Mouse (Mus musculus) liver, embryonic 14.5 days (tissue): ENCODE data around the gene Slc17a1. TPM values are rescaled to one million over a fixed set of nuclear protein-coding genes. Genes with fewer than 3 reads are reported as not detected.
A peak's percentile ranks its signal among the peaks of the same experiment; 100 is the strongest.

Experiments used
- ATAC-seq: fragments of 200-750 bp; cut with Nextera tagmentation; 2 replicates; pipeline ENCODE4 v1.8.0; 2017; ENCODE audit warnings: moderate number of reproducible peaks, mild to moderate bottlenecking, moderate library complexity; ENCODE audit not compliant: insufficient read depth
- DNase-seq, 3 experiments: peaks; one replicate each; pipeline ENCODE4 v3.0.0-alpha.2; 2012 to 2013; ENCODE audit warnings: low read depth in 3 of 3, low spot score in 3 of 3
- H3K27ac ChIP-seq: fragments of 300-500 bp; sonication (generic); 2 replicates; pipeline ENCODE4 v1.5.1; 2014; ENCODE audit warnings: moderate library complexity, mild to moderate bottlenecking, control low read depth, inconsistent platforms
- H3K27me3 ChIP-seq: fragments of 300-500 bp; sonication (generic); 2 replicates; pipeline ENCODE4 v1.6.1; 2014; ENCODE audit warnings: mild to moderate bottlenecking, low read length, moderate library complexity; ENCODE audit not compliant: control insufficient read depth, insufficient read depth
- H3K36me3 ChIP-seq: fragments of 300-500 bp; sonication (generic); replicated peaks from 2 replicates; pipeline ENCODE4 v1.6.1; 2014; ENCODE audit warnings: low read depth; ENCODE audit not compliant: control insufficient read depth, insufficient read depth
- H3K4me1 ChIP-seq, 2 experiments: fragments of 200-500 bp in 1 of 2; fragments of 300-500 bp in 1 of 2; sonication (generic) in 1 of 2; replicated peaks; 2 replicates each; pipeline ENCODE4 v1.6.1; 2012 to 2014; ENCODE audit warnings: antibody characterized with exemption in 1 of 2, inconsistent platforms in 1 of 2, low read length in 1 of 2; ENCODE audit not compliant: control insufficient read depth in 2 of 2, insufficient read depth in 2 of 2
- H3K4me2 ChIP-seq: fragments of 300-500 bp; sonication (generic); 2 replicates; pipeline ENCODE4 v1.6.1; 2014; ENCODE audit warnings: low read depth, mild to moderate bottlenecking, control low read depth, moderate library complexity
- H3K4me3 ChIP-seq, 2 experiments: fragments of 200-500 bp in 1 of 2; fragments of 300-500 bp in 1 of 2; sonication (generic) in 1 of 2; 2 replicates each; pipeline ENCODE4 v1.5.1; 2012 to 2014; ENCODE audit warnings: low read depth in 2 of 2, low read length in 2 of 2, mild to moderate bottlenecking in 2 of 2, control low read depth in 1 of 2, inconsistent platforms in 1 of 2, moderate library complexity in 1 of 2; ENCODE audit not compliant: insufficient read depth in 1 of 2
- H3K9ac ChIP-seq: fragments of 300-500 bp; sonication (generic); replicated peaks from 2 replicates; pipeline ENCODE4 v1.6.1; 2014; ENCODE audit warnings: mild to moderate bottlenecking, control low read depth, moderate library complexity
- H3K9me3 ChIP-seq: fragments of 300-500 bp; sonication (generic); 2 replicates; pipeline ENCODE4 v1.6.1; 2016; ENCODE audit warnings: low read length, mixed read lengths; ENCODE audit not compliant: control insufficient read depth
- CTCF ChIP-seq: IDR thresholded peaks from 2 replicates; pipeline ENCODE4 v1.5.1; 2016; ENCODE audit warnings: antibody characterized with exemption, low read depth, control low read depth
- EP300 ChIP-seq: IDR thresholded peaks from 2 replicates; pipeline ENCODE4 v1.6.1; 2016; ENCODE audit warnings: antibody characterized with exemption, low read depth
- WGBS: fragments of 180-500 bp; shearing (Covaris S2); extraction: QIAGEN DNeasy Blood & Tissue Kit; methylation state at CpG from one replicate; pipeline ENCODE4 v1.1.7; 2014; ENCODE audit not compliant: insufficient replicate concordance; 5-methylcytosine and 5-hydroxymethylcytosine counted together
- polyA plus RNA-seq, 2 experiments: library from polyadenylated mRNA; depleted of rRNA in 1 of 2; stranded (reverse) in 1 of 2; unstranded in 1 of 2; fragments of >200 nt; fragmentation: Nextera tagmentation in 1 of 2; extraction: Ambion mirVana in 1 of 2; gene quantifications; 2 replicates each; pipeline versions ENCODE4 v1.2.1 to v1.2.3; 2012 to 2014

Gene Slc17a1
- polyA plus RNA-seq, 2 experiments: 0.08 to 0.12 TPM

- no peaks in the 10 kb centered on the region for H3K36me3 ChIP-seq
- no peaks in the 10 kb centered on the region for H3K27me3 ChIP-seq
- ATAC-seq (no peak), DNase-seq (peak in 2 of 3 experiments; percentile 22 to 30)
- H3K9me3 ChIP-seq: no peaks in the 10 kb centered on the region
- no peak overlapping the region for H3K27ac ChIP-seq
- TF ChIP-seq EP300 (no peak), CTCF (peak; percentile 64)
- H3K4me2 ChIP-seq: no peak overlapping the region
- peaks cover 0 to 7% of the 10 kb centered on the region in 2 experiments; a peak in 1 of 4 replicates for H3K4me1 ChIP-seq
- H3K4me3 ChIP-seq: no peak overlapping the region
- WGBS: 6% methylated on average over 2 of the region's 2 CpGs
- no peak overlapping the region for H3K9ac ChIP-seq
Observed at GRCm38 (mm10) chr13:23885540-23885939, 18.0 kb downstream of the Slc17a1 start.

DNA sequence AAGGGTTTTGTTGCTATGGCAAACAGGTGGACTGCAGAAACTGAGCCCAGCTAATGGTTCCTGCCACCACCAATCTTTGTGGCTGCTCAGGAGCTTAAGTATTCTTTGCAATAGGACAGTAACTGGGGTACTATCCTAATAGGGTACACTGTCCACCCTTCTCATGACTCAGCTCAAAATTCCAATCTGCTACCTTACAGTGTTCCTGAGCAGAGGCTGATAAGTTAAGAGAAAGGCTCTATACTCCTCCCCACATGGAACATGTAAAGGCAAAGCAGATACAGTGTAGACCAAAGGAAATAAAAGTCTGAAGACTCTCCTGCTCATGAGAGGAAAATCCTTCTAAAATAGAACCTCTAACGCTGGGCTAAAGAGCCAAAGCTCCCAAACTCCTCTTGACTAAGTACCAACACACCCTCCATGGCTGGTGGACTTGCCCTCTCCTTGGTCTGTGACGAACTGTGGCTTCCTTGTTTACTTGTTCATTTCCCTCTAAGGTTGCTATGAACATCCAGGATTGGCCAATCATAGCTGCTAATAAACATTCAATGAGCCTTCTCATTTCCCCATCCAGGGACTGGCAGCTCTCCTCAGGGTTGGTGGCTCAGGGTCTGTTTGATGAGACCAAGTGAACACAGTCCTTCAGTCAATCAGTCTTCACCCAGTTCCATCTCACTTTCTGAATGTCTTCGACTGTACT, 19.6 kb downstream of the Slc17a1 start:
- no peak overlapping the region for H3K9ac ChIP-seq
- H3K27me3 ChIP-seq: no peaks in the 10 kb centered on the region
- DNase-seq (no peak), ATAC-seq (peak; percentile 53; the same call in 1 of the 2 replicates)
- H3K27ac ChIP-seq: no peak overlapping the region
- H3K4me2 ChIP-seq: no peak overlapping the region
- H3K4me1 ChIP-seq: peaks cover 0 to 7% of the 10 kb centered on the region in 2 experiments; a peak in 1 of 4 replicates
- 47% methylated on average over 3 of the region's 3 CpGs for WGBS
- H3K36me3 ChIP-seq: no peaks in the 10 kb centered on the region
- TF ChIP-seq CTCF: no peak
- TF ChIP-seq EP300: peak; percentile 15; the same call in 1 of the 2 replicates
- H3K9me3 ChIP-seq: no peaks in the 10 kb centered on the region
- H3K4me3 ChIP-seq: no peak overlapping the region

DNA sequence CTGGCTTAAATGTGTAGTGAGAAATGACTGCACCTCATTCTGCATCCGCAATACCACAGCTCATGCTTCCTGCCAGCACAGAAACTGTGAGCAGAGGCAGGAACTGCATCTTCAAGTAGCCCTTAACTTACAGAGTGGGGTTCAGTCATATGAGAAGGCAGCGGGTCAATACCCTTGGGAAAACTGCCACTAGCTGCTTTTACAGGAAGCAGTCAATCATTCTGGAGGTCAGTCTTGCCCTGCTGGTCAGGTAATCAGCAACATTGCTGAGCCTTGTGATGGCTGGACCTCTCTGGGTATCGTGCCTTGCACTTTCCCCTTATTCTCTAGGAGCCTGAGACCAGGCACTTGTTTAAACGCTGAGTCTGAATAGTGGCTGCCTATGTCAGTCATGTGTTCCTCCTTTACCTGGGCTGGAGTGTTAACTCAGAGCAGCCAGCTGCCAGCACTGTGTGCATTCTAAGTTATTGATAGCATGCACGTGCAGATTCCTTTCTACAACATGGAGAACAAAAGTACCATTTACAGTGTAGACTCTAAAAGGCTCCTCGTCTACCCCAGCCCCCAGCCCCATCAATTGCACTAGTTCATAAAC, 21.6 kb downstream of the Slc17a1 start:
- Histone ChIP-seq H3K9me3 (no peaks in the 10 kb centered on the region), H3K4me3 (no peak overlapping the region), H3K36me3 (no peaks in the 10 kb centered on the region), H3K27ac (no peak overlapping the region), H3K9ac (no peak overlapping the region), H3K4me2 (no peak overlapping the region), H3K27me3 (no peaks in the 10 kb centered on the region), H3K4me1 (peaks cover 0 to 7% of the 10 kb centered on the region in 2 experiments; a peak in 3 of 4 replicates)
- DNase-seq (no peak), ATAC-seq (no peak)
- 49% methylated on average over 6 of the region's 6 CpGs for WGBS
- TF ChIP-seq EP300: no peak
- no peak for TF ChIP-seq CTCF

- Histone ChIP-seq H3K36me3 (no peaks in the 10 kb centered on the region), H3K27ac (no peak overlapping the region), H3K4me1 (no peaks in the 10 kb centered on the region; a peak in 2 of 4 replicates), H3K4me2 (no peak overlapping the region), H3K9me3 (no peaks in the 10 kb centered on the region), H3K9ac (no peak overlapping the region), H3K27me3 (no peaks in the 10 kb centered on the region), H3K4me3 (no peak overlapping the region)
- DNase-seq (no peak), ATAC-seq (no peak)
- TF ChIP-seq CTCF (no peak), EP300 (no peak; the same call in 1 of the 2 replicates)
- 38% methylated on average over 9 of the region's 9 CpGs for WGBS
Observed at GRCm38 (mm10) chr13:23892592-23893268, 25.2 kb downstream of the Slc17a1 start.

- Histone ChIP-seq H3K27ac (no peak overlapping the region), H3K4me3 (no peak overlapping the region), H3K9ac (no peak overlapping the region), H3K36me3 (no peaks in the 10 kb centered on the region), H3K9me3 (no peaks in the 10 kb centered on the region), H3K4me2 (no peak overlapping the region), H3K4me1 (no peaks in the 10 kb centered on the region; a peak in 2 of 4 replicates), H3K27me3 (no peaks in the 10 kb centered on the region)
- ATAC-seq: no peak; the same call in 1 of the 2 replicates
- WGBS: 10% methylated on average over 4 of the region's 4 CpGs
- no peak for TF ChIP-seq CTCF
- no peak for TF ChIP-seq EP300
- no peak for DNase-seq
Observed at GRCm38 (mm10) chr13:23893269-23893593, 25.7 kb downstream of the Slc17a1 start.
